Mouse (Mus musculus): ENCODE measurements at regions not wholly inside any gene's neighbourhood (a gene's known extent, or its start where the extent isn't known, plus 50 kb on each side); places are given as distances from the start of the nearest gene placed in this dataset.

GRCm38 (mm10) chr1:193682917-193683316, 312.8 kb upstream of the Camk1g start:
- no peak overlapping the region for H3K4me2 ChIP-seq
- no peaks in the 10 kb centered on the region for H3K36me3 ChIP-seq
- no peaks in the 10 kb centered on the region for H3K9me3 ChIP-seq
- H3K4me1 ChIP-seq, result no peaks in the 10 kb centered on the region
- H3K27me3 ChIP-seq, result no peaks in the 10 kb centered on the region
- H3K9ac ChIP-seq, result no peak overlapping the region
- no peak for ATAC-seq (ENCODE audit: insufficient number of reproducible peaks, low FRiP score, low TSS enrichment, low read depth)
- WGBS, result 50% methylated on average over 2 of the region's 2 CpGs
- no peak overlapping the region for H3K4me3 ChIP-seq
- no peak overlapping the region for H3K27ac ChIP-seq

DNA sequence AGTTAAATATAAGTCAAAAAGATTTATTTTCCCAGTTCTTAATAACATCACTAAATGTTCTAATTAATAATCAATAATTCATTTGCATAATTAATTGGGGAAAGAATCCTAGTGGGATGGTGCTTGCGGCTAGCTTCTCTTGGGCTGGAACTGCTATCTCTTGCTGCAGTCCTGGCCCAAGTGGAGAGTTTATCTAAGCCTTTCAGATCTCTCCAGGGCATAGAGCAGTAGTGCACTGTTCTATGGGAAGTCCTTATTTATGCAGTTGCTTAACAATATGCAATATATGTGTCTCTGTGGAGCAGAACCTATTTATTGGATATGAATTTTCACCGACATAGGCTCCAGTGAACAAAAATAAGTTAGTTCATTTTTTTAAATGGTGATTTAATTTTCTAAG, 308.4 kb upstream of the Camk1g start:
- WGBS, result 94% methylated on average over 2 of the region's 2 CpGs
- ATAC-seq (ENCODE audit: insufficient number of reproducible peaks, low FRiP score, low TSS enrichment, low read depth), result no peak
- H3K4me1 ChIP-seq, result no peaks in the 10 kb centered on the region

GRCm38 (mm10) chr1:193673236-193673830, 303.2 kb upstream of the Camk1g start:
- Histone ChIP-seq H3K4me2 (no peak overlapping the region), H3K4me1 (no peaks in the 10 kb centered on the region), H3K27me3 (no peaks in the 10 kb centered on the region), H3K27ac (no peak overlapping the region), H3K9ac (no peak overlapping the region), H3K4me3 (no peak overlapping the region), H3K36me3 (no peaks in the 10 kb centered on the region), H3K9me3 (no peaks in the 10 kb centered on the region)
- no peak for ATAC-seq (ENCODE audit: insufficient number of reproducible peaks, low FRiP score, low TSS enrichment, low read depth)
- WGBS, result 31% methylated on average over 3 of the region's 3 CpGs

More for the DNA sequence above, 308.4 kb upstream of the Camk1g start:
- Histone ChIP-seq H3K36me3 (no peaks in the 10 kb centered on the region), H3K9ac (no peak overlapping the region), H3K4me3 (no peak overlapping the region), H3K9me3 (no peaks in the 10 kb centered on the region), H3K4me2 (no peak overlapping the region), H3K27me3 (no peaks in the 10 kb centered on the region), H3K27ac (no peak overlapping the region)

DNA sequence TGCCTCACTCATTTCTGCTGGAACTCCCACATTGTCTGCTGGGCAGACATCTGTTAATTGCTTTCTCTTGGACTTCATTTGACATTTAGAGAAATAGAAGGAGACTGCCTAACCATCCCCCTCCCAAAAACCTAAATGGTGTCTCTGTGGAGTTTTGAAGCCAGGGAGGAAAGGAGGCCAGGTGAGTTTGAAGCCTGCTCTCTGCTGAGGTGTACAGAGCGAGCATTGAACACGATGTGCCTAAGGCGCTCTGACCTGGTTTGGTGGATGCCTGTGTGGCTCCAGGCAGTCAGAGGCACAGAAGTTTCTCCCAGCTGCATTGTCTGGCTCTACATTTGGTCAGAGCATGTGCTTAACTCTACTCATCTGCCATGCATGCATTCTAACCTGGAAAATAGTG, 302.6 kb upstream of the Camk1g start:
- no peak overlapping the region for H3K4me2 ChIP-seq
- no peaks in the 10 kb centered on the region for H3K4me1 ChIP-seq
- 61% methylated on average over 3 of the region's 3 CpGs for WGBS
- H3K4me3 ChIP-seq, result no peak overlapping the region
- no peak for ATAC-seq (ENCODE audit: insufficient number of reproducible peaks, low FRiP score, low TSS enrichment, low read depth)
- no peak overlapping the region for H3K9ac ChIP-seq
- H3K36me3 ChIP-seq, result no peaks in the 10 kb centered on the region
- H3K9me3 ChIP-seq, result no peaks in the 10 kb centered on the region
- H3K27ac ChIP-seq, result no peak overlapping the region
- no peaks in the 10 kb centered on the region for H3K27me3 ChIP-seq

DNA sequence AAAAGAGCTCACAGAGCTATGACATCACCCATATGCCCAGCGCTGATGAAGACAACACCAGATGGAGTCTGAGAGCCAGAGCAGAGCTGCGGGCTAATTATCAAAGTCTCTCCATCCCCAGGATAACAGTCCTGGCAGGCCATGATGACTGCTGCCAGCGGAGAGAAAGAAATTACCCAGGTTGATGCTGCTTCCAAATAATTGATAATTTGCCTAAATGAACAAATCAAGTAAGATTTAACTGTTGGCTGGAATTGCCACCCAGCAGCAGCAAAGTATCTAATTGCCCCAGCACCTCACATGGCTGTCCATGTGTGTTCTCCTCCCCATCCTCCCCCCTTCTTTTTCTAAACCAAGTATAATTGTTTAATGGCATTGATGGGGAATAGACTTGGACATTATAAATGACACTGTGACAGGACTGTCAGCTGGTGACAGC, 301.7 kb upstream of the Camk1g start:
- no peaks in the 10 kb centered on the region for H3K9me3 ChIP-seq
- WGBS, result 62% methylated on average over 3 of the region's 3 CpGs
- no peaks in the 10 kb centered on the region for H3K4me1 ChIP-seq
- no peaks in the 10 kb centered on the region for H3K36me3 ChIP-seq
- H3K9ac ChIP-seq, result no peak overlapping the region
- no peak overlapping the region for H3K27ac ChIP-seq
- H3K27me3 ChIP-seq, result no peaks in the 10 kb centered on the region
- no peak overlapping the region for H3K4me3 ChIP-seq
- no peak overlapping the region for H3K4me2 ChIP-seq
- no peak for ATAC-seq (ENCODE audit: insufficient number of reproducible peaks, low FRiP score, low TSS enrichment, low read depth)

- no peak overlapping the region for H3K9ac ChIP-seq
- ATAC-seq (ENCODE audit: insufficient number of reproducible peaks, low FRiP score, low TSS enrichment, low read depth), result no peak
- H3K9me3 ChIP-seq, result no peaks in the 10 kb centered on the region
- H3K27ac ChIP-seq, result no peak overlapping the region
- no peak overlapping the region for H3K4me3 ChIP-seq
- H3K27me3 ChIP-seq, result no peaks in the 10 kb centered on the region
- no peaks in the 10 kb centered on the region for H3K36me3 ChIP-seq
- 83% methylated on average over 1 of the region's 1 CpGs for WGBS
- H3K4me2 ChIP-seq, result no peak overlapping the region
- H3K4me1 ChIP-seq, result no peaks in the 10 kb centered on the region
These were observed 300.9 kb upstream of the Camk1g start for GRCm38 (mm10) chr1:193671046-193671445.

DNA sequence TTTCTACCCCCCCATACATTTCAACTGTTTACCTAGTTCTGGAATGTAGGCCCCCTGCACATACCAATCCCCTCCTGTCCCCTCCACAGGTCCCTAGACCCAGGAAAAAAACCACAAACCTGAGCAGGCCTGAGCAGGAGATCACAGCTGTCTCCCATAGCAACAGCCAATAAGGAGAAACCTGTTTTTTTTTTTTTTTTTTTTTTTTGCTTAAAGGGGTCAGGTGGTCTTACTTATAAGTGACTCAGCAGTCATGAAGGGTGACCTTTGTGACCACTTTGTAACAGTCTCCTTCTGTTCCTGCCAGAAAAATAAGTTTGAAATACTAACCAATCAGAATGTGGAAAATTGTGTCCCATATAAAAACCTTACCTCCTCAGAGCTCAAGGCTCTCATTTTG, 299.9 kb upstream of the Camk1g start:
- ATAC-seq (ENCODE audit: insufficient number of reproducible peaks, low FRiP score, low TSS enrichment, low read depth), result no peak
- H3K27me3 ChIP-seq, result no peaks in the 10 kb centered on the region
- H3K4me1 ChIP-seq, result no peaks in the 10 kb centered on the region
- no peak overlapping the region for H3K4me3 ChIP-seq
- no peak overlapping the region for H3K9ac ChIP-seq
- H3K4me2 ChIP-seq, result no peak overlapping the region
- no peaks in the 10 kb centered on the region for H3K36me3 ChIP-seq
- no peak overlapping the region for H3K27ac ChIP-seq
- no peaks in the 10 kb centered on the region for H3K9me3 ChIP-seq

DNA sequence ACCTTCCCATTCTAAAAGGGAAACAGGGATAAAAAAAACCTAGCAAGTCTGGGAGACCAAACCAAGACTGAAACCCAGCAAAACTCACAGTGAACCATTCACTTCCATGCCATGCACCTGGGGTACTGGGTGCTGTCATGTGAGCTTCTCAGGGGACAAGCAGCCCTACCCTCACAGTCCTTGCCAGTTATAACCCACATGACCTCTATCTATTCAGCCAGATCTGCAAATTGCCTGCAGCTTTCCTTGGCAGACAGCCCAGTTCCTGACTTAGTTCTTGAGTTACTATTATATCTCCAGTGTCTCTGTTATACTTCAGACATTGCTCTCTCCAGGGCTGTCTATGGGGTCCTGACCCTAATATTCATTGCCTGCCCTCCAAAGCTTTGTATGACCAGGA, 298.7 kb upstream of the Camk1g start:
- Histone ChIP-seq H3K4me3 (no peak overlapping the region), H3K9ac (no peak overlapping the region), H3K9me3 (no peaks in the 10 kb centered on the region), H3K27ac (no peak overlapping the region), H3K4me1 (no peaks in the 10 kb centered on the region), H3K4me2 (no peak overlapping the region), H3K27me3 (no peaks in the 10 kb centered on the region), H3K36me3 (no peaks in the 10 kb centered on the region)
- no peak for ATAC-seq (ENCODE audit: insufficient number of reproducible peaks, low FRiP score, low TSS enrichment, low read depth)

- WGBS, result 68% methylated on average over 5 of the region's 5 CpGs
- H3K4me3 ChIP-seq, result no peak overlapping the region
- H3K27me3 ChIP-seq, result no peaks in the 10 kb centered on the region
- no peaks in the 10 kb centered on the region for H3K4me1 ChIP-seq
- no peak for ATAC-seq (ENCODE audit: insufficient number of reproducible peaks, low FRiP score, low TSS enrichment, low read depth)
- H3K36me3 ChIP-seq, result no peaks in the 10 kb centered on the region
- no peak overlapping the region for H3K4me2 ChIP-seq
- H3K9ac ChIP-seq, result no peak overlapping the region
- no peaks in the 10 kb centered on the region for H3K9me3 ChIP-seq
- no peak overlapping the region for H3K27ac ChIP-seq
These were observed 295.8 kb upstream of the Camk1g start for GRCm38 (mm10) chr1:193665854-193666253.

DNA sequence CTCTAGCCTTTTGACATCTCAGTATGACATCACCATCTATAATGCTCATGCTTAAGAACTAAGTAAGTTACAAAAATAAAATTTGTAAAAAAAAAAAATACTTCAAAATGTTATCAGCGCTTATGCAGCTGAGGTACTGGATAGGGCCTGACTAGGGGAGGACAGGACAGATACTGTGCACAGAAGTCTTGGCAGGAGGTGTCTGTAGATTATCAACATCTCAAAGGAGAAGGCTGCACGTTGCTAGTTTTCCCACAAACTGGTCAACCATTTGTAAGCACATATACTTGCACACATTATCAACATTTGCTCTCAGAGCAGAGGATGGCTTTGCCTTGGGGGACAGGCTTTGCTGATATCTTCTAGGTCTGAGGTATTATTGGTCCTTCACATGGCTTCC, 294.5 kb upstream of the Camk1g start:
- 89% methylated on average over 2 of the region's 2 CpGs for WGBS
- ATAC-seq (ENCODE audit: insufficient number of reproducible peaks, low FRiP score, low TSS enrichment, low read depth), result no peak
- Histone ChIP-seq H3K9ac (no peak overlapping the region), H3K9me3 (no peaks in the 10 kb centered on the region), H3K36me3 (no peaks in the 10 kb centered on the region), H3K4me3 (no peak overlapping the region), H3K4me1 (no peaks in the 10 kb centered on the region), H3K4me2 (no peak overlapping the region), H3K27ac (no peak overlapping the region), H3K27me3 (no peaks in the 10 kb centered on the region)

GRCm38 (mm10) chr1:193663587-193663986, 293.5 kb upstream of the Camk1g start:
- H3K4me3 ChIP-seq, result no peak overlapping the region
- H3K27me3 ChIP-seq, result no peaks in the 10 kb centered on the region
- no peaks in the 10 kb centered on the region for H3K4me1 ChIP-seq
- H3K4me2 ChIP-seq, result no peak overlapping the region
- 92% methylated on average over 3 of the region's 3 CpGs for WGBS
- no peaks in the 10 kb centered on the region for H3K36me3 ChIP-seq
- H3K27ac ChIP-seq, result no peak overlapping the region
- no peaks in the 10 kb centered on the region for H3K9me3 ChIP-seq
- no peak overlapping the region for H3K9ac ChIP-seq
- ATAC-seq (ENCODE audit: insufficient number of reproducible peaks, low FRiP score, low TSS enrichment, low read depth), result no peak

DNA sequence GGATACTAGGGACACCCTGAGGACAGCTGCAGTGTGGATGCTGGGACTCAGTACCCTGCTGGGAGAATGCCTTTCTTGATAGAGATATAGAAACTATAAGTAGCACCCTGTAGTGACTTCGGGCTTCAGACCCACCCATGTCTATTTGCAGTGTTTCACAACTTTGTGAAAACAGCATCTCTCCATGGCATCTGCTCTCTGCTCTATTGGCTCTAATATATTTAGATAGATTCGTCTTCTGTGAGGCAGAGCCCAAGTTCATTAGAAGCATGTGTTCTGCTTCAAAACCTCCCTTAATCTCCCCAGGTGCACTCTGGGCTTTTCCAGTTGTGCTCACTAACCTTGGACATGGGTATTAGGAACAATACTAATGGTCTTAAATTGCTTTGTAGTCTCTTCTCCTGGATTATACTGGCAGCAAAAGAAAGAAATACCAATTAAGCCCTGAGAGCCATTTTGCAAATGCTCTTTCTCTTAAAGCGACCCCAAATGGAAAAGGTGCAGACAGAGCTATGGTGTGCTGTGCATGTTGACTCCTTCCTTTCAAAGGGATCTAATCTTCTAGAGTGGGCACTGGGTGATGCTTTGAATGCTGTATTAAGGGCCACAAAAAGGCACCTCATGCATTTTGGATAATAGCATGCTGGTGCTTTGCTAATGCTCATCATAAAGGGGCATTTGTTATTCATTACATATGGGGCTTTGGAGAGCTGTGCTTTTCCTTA, 292.2 kb upstream of the Camk1g start:
- no peak for ATAC-seq (ENCODE audit: insufficient number of reproducible peaks, low FRiP score, low TSS enrichment, low read depth)
- Histone ChIP-seq H3K4me1 (no peaks in the 10 kb centered on the region), H3K27me3 (no peaks in the 10 kb centered on the region), H3K36me3 (no peaks in the 10 kb centered on the region), H3K27ac (no peak overlapping the region), H3K4me3 (no peak overlapping the region), H3K9ac (no peak overlapping the region), H3K4me2 (no peak overlapping the region), H3K9me3 (no peaks in the 10 kb centered on the region)
- 60% methylated on average over 3 of the region's 3 CpGs for WGBS

DNA sequence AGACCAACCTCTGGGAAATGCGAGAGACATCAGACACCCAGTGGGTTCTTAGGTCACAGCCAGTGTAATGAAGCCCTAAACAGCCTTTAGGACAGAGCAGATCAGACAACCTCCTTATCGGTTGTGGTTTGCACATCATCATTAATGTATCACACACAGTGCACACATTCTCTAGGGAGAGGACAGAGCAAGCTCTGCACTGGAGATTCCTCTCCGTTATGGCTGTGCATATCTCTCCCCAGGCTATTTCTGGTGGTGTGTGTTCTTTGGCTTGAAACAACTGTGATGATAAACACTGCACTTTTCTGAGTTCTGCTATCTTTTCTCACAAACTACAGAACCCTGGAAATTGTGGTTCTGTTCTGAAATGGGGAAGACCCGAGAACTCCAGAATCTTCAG, 291.3 kb upstream of the Camk1g start:
- Histone ChIP-seq H3K27me3 (no peaks in the 10 kb centered on the region), H3K9me3 (no peaks in the 10 kb centered on the region), H3K4me1 (no peaks in the 10 kb centered on the region), H3K4me2 (no peak overlapping the region), H3K36me3 (no peaks in the 10 kb centered on the region), H3K27ac (no peak overlapping the region), H3K9ac (no peak overlapping the region), H3K4me3 (no peak overlapping the region)
- ATAC-seq (ENCODE audit: insufficient number of reproducible peaks, low FRiP score, low TSS enrichment, low read depth), result no peak
- 75% methylated on average over 4 of the region's 4 CpGs for WGBS
